Mouse (Mus musculus) C2C12 (cell line): ENCODE data around the gene Ankrd52.
A peak's percentile ranks its signal among the peaks of the same experiment; 100 is the strongest.

Source experiments
- CTCF ChIP-seq: IDR thresholded peaks from one replicate; pipeline ENCODE4 v1.5.1; 2011; ENCODE audit not compliant: control insufficient read depth, insufficient read depth, insufficient read length
- USF1 ChIP-seq: IDR thresholded peaks from one replicate; pipeline ENCODE4 v1.6.1; 2011; ENCODE audit warnings: low read depth, mild to moderate bottlenecking, control low read depth, moderate library complexity

DNA sequence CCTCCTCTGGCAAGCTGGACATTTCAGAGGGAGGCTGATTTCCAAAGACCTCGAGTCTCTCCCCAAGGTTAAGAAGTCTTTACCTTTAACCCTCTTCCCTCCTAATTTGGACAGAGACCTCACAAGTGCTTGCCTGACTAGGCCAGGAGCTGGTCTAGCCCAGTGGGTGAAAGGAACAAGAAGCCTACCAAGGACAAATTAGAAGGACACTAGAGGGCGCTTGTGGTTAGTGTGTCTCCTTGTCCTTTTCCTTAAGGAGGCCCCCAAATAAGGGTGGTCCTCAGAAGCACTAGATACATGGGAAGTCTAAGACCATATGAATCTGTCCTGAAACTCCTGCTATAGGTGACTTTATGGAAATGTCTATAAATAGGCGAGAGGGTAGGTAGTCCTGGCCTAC, 14.3 kb upstream of the Ankrd52 start:
- TF ChIP-seq CTCF (peak; percentile 16), USF1 (no peak)
